In genomic region chr9:30632164-30633146, GRCm38 (mm10) we compare ENCODE assay signal across 8 mouse cellular contexts.
DNase-seq lines count a peak whose midpoint lies in the region; ATAC-seq lines count a peak whose summit lies in the region.

No protein-coding gene starts in this region.

- H3K9me3 ChIP-seq in kidney, embryonic 15.5 days (replicated peaks): no peaks in the 10 kb centered on the region
- H3K9me3 ChIP-seq in midbrain, embryonic 13.5 days: no peaks in the 10 kb centered on the region

- DNase-seq in kidney, postnatal 36 days: no peak
- DNase-seq in embryo, embryonic 11 days: peak; percentile 55
- DNase-seq in forelimb bud, embryonic 11.5 days (ENCODE audit: low read depth, low spot score): peak; percentile 74
- DNase-seq in urinary bladder, postnatal 10 days (ENCODE audit: low spot score): no peak
- DNase-seq in layer of hippocampus, adult 11-12 months (ENCODE audit: low spot score): no peak
- no peak for DNase-seq in gastrocnemius, postnatal 25 days

- no peak overlapping the region for H3K4me3 ChIP-seq in kidney, embryonic 15.5 days (replicated peaks)
- no peak overlapping the region for H3K4me3 ChIP-seq in midbrain, embryonic 13.5 days (replicated peaks)

- peak overlapping the region; percentile 63 for H3K27ac ChIP-seq in kidney, embryonic 15.5 days
- no peak overlapping the region for H3K27ac ChIP-seq in midbrain, embryonic 13.5 days

- H3K27me3 ChIP-seq in kidney, embryonic 15.5 days: no peaks in the 10 kb centered on the region
- H3K27me3 ChIP-seq in midbrain, embryonic 13.5 days: no peaks in the 10 kb centered on the region

- 0 out of 2 replicates have a peak, but pooled peaks have one; percentile 46 for ATAC-seq in kidney, embryonic 15.5 days (replicated peaks; ENCODE audit: low FRiP score)
- ATAC-seq in midbrain, embryonic 13.5 days: peak; percentile 75

- no peak overlapping the region for H3K4me2 ChIP-seq in kidney, embryonic 15.5 days
- H3K4me2 ChIP-seq in midbrain, embryonic 13.5 days (replicated peaks): no peak overlapping the region

- WGBS in kidney, embryonic 15.5 days: 50% methylated on average over 6 of the region's 6 CpGs
- WGBS in midbrain, embryonic 13.5 days: 26% methylated on average over 6 of the region's 6 CpGs

- H3K36me3 ChIP-seq in kidney, embryonic 15.5 days: no peaks in the 10 kb centered on the region
- no peaks in the 10 kb centered on the region for H3K36me3 ChIP-seq in midbrain, embryonic 13.5 days

- H3K9ac ChIP-seq in kidney, embryonic 15.5 days: no peak overlapping the region
- no peak overlapping the region for H3K9ac ChIP-seq in midbrain, embryonic 13.5 days (replicated peaks)

- H3K4me1 ChIP-seq in kidney, embryonic 15.5 days: peaks cover 17% of the 10 kb centered on the region
- H3K4me1 ChIP-seq in midbrain, embryonic 13.5 days (replicated peaks): peaks cover 22% of the 10 kb centered on the region

Comparison
In these comparisons a context has a peak if more than half of its experiments do, and no peak if none do; other contexts are left out.
1. DNase-seq: peak in embryo, embryonic 11 days (single experiment) and forelimb bud, embryonic 11.5 days (single experiment); none in kidney, postnatal 36 days (0 of 2), urinary bladder, postnatal 10 days (single experiment), layer of hippocampus, adult 11-12 months (single experiment) and gastrocnemius, postnatal 25 days (single experiment).